Mouse (Mus musculus): ENCODE measurements around the gene Cdk12.

The Cdk12 gene

DNA sequence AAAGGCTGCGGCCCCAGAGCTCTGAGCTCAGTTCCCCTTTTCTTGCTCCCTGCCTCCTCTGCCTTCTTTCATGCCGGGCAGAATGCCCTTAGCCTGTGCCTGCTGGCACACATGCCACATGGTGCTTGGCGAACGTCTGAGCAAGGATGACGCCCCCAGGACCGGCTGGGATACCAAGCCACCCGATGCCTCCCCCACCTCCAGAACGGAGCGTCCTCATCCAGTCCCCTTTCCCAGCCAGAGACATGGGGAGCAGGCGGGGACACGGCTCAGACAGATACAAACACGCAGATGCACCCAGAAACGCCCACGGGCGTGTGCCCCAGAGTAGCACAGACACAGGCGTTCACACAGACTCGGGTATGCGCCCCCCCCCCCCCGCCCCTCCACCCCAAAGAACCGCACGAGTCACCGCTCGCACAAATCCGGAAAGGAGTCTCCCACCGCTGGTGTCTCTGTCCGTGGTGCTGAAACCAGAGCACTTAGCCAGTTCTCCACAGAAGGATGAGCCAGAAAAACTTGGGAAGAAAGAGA, 111.0 kb downstream of the Cdk12 start:
- DNase-seq (ENCODE audit: low read depth in 1 of 2, low spot score in 2 of 2) = no peak

DNA sequence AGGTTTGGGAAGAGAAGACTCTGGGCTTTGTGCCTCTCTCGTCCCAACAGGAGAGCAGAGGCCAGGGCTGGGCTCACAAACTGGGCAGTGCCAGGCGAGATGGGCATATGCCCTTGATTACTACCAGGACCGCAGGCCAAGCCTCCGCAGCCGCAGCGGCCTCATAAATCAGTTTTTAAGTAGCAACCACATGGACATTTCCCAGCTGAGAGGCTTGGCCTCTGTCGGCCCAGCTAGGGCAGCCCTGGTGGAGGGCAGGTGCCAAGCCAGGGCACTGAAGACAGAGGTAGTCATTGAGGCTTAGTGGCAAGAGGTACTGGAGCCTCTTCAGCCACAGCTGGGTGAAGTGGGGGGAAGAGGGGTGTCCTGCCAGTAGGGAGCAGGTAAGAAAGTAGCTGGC, 114.6 kb downstream of the Cdk12 start:
- no peak for DNase-seq (ENCODE audit: low read depth in 1 of 2, low spot score in 2 of 2)

DNA sequence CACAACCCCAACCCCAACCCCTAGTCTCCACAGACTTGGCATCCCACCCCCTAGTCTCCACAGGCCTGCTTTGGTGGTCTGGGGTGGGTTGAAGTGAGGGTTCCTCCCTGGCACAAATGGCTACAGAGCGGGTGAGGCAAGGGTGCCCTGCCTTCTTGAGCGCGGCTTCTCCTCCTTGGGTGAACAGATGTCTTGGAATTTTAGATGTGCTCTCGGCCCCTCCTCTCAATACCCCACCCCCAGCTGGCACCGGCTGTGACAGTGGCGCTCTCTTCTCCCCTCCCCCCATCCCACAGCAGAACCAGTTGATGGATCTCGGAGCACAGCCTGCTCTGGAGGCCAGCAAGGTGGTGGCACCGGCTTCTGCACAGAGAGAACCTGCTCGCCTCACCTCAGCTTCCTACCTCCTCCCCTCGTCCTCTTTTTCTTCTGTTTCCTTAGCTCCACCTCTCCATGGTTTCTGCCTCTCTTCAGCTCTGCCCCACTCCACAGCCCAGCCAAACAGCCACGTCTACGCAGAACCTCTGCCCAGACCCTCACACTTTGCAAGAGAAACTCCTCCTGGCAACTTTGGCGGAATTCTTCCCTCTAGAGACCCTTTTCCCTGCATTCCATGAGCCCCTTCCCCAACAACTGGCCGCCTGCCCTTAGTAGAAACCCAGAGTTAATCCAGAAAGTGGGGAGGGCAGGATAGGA, 115.7 kb downstream of the Cdk12 start:
- no peak for DNase-seq (ENCODE audit: low read depth in 1 of 2, low spot score in 2 of 2)

DNA sequence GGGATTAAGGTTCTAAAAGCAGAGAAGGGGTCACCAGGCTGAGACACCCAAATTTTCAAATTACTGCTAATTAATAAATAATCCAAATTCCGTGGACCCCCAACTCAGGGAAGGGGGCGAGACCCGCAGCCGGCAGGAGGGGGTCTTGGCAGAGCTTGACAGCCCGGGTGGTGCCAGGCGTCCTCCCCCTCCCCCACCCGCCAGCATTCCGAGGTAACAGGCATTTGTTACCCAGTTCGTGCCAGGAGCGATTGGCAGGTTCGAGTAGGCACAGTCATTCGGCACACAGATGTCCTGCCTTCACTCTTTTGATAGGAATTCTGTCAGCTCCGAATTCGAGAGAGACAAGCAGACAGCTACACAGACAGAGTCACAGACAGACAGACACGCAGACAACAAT, 116.3 kb downstream of the Cdk12 start:
- no peak for DNase-seq (ENCODE audit: low read depth in 1 of 2, low spot score in 2 of 2)

DNA sequence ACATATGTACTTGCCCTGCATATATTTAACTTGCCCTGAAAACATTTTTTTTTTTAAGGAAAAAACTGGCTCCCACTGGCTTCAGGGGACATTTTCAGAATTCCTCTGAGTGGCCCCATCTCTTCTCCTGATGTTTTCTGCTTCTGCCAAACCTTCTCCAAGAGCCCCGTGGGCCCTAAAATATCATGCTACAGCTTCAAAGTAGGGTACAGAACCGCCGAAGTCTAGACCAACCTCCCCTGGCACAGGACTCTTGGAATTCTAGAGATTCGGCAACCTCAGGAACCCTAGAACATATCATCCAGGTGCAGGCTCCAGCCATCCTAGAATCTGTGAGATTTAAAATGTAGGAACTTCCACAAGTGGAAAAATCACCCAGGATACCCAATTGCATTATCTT, 116.7 kb downstream of the Cdk12 start:
- no peak for DNase-seq (ENCODE audit: low read depth in 1 of 2, low spot score in 2 of 2)

DNA sequence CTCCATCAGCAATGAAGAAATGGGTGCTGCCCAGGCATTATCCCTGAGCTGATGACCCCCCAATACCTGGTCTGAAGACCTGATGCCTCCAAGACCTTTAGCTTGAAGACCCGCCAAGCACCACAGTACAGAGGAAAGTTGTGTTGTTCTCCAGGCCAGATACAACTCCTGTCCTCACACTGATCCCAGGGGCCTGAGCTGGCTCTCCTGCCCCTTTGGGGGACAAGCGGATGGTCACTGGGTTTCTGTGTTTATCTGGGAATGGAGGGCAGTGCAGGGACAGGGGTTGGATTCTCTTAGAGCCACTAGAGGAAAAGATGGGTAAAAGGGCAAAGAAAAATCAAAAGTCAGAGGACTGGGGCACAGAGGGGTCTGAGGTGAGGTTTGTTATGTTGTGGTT, 117.1 kb downstream of the Cdk12 start:
- no peak for DNase-seq (ENCODE audit: low read depth in 1 of 2, low spot score in 2 of 2)

DNA sequence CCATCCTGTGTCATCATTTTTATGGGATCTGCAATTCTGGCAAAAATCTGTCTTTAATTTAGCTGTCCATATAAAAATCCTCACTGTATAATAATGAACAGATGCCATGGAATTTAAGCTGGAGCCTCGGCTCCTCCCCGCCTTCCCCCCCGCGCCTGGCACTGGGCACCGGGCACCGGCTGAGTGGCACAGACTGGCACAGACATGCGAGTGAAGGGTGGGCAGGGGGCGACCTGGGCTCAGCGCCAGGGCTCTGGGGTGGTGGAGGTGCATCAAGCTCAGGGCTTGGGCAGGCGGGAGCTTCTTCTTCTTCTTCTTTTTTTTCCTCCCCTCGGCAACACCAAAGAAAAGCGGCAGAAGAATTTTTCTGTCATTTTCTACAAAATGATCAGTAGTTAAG, 117.5 kb downstream of the Cdk12 start:
- no peak for DNase-seq (ENCODE audit: low read depth in 1 of 2, low spot score in 2 of 2)

DNA sequence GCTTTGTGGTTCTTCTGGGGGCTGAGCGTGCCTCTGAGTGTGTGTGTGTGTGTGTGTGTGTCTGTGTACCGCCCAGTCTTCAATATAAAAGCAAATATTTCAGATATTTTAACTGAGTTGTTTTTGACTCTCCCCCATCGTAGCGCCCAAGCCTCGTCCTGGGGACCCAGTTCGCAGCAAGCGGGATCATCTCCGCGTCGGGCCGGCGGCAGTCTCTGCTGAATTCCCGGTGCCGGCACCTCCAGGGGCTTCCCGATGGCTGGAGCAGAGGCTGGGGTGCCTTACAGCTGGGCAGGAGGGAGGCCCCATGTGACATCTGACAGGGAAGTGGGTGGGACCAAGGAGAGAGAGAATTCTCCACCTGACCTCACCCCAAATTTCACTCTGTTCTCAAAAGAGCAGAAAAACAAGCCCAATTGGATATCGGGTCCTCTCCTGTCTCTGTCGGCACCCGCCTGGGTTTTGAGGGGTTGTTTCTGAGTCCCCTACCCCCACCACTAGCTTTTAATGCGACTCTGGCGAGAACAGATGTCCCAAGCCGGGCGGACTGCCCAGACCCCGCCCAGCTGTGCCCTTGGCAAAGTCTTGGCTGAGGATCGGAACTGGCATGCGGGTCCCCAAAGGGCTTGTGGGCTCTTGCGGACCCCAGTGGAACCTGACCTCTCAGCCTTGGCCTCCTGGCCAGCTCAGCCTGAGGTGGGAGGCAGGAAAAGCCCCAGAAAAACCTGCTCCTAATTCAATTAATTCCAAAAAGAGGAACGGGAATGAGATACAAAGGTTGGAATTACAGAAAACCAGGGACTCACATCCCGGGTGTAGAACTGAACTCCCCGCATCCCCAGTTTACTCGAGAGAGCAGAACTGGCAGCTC, 118.2 kb downstream of the Cdk12 start:
- DNase-seq (ENCODE audit: low read depth in 1 of 2, low spot score in 2 of 2) = no peak

DNA sequence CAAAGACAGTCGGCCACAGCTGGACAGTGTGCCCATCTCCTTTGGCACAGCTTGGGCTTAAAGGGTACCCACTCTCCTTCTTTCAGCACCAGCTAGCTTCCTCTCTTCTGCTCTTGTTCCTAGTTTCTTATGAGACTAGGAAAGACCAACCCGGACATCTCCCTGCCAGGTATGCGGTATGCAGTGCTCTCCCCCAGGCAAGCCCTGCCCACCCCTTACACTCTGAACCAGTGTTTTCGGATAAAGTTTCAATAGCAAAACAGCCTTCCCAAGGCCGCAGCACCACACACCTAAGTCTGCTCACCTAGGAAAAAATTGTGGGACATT, 118.8 kb downstream of the Cdk12 start:
- no peak for DNase-seq (ENCODE audit: low read depth in 1 of 2, low spot score in 2 of 2)

DNA sequence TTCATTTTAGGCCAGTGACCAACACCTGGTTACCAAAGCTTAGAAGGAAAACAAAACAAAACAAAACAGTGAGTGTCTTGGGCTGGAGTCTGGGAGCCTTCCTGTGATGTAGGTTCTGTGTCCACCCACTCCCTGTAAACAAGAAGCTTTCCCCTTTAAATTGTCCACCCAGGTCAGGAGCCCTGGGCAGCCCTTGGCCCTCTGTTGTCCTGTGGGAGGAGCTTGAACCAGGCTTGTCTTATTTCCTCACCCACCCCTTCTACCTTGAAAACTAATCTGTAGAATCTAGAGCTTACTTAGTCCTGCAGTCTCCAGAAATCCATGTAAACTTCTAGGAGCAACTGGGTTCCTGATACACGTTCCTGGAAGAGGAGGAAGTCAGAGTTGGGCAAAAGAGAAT, 119.3 kb downstream of the Cdk12 start:
- DNase-seq (ENCODE audit: low read depth in 1 of 2, low spot score in 2 of 2) = no peak

DNA sequence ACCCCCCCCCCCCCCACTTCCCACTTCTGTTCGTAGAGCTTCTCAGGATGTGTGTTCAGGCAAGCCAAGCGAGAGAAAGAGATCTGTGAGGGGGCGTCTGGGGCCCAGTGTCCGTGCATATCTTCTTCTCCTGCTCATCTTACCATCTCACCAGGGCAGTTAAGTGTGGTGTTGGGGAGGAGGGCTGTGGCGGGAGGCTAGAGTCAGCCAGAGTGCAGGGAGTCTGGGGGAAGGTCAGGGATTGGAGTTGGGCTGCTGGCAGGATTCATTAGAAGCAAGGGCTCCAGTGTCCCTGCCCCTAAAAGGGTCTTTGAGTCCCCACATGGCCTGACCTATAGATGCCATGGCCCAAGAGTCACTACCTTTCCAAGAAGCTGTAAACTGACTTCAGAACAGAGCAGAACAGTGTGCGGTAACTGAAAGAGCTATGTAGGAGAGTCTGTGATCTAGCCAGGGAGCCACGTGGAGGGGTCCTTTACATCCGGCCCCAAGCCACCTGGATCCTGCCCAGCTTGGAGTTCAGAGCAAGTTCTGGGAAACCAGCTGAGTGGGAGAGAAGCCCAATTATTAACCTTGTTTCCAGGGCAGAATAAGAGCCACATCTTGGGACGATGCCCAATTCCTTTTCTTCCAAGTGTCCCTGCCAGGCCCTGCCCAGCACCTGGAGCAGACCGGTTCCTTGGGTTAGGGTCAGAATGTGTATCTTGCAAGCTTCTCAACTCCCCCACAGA, 120.4 kb downstream of the Cdk12 start:
- DNase-seq (ENCODE audit: low read depth in 1 of 2, low spot score in 2 of 2) = no peak

DNA sequence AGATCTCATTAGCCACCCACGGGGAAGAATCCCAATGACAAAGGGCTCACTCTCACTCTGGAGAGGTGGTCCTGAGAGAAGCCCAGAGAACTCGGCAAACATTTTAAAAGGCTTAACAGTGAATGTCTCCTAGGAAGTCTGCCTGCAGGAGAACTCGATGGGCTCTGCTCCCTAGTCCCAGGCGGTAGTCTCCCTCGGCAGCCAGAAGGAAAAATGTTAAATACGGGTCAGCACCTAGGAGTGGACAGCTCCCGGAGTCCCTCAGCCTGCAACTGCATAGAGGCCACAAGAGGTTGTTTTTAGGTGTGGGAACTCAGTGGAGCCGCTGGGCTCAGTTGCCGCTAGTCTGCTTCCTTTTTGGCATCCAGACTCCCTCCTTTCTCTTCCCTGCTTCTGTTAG, 121.1 kb downstream of the Cdk12 start:
- no peak for DNase-seq (ENCODE audit: low read depth in 1 of 2, low spot score in 2 of 2)

DNA sequence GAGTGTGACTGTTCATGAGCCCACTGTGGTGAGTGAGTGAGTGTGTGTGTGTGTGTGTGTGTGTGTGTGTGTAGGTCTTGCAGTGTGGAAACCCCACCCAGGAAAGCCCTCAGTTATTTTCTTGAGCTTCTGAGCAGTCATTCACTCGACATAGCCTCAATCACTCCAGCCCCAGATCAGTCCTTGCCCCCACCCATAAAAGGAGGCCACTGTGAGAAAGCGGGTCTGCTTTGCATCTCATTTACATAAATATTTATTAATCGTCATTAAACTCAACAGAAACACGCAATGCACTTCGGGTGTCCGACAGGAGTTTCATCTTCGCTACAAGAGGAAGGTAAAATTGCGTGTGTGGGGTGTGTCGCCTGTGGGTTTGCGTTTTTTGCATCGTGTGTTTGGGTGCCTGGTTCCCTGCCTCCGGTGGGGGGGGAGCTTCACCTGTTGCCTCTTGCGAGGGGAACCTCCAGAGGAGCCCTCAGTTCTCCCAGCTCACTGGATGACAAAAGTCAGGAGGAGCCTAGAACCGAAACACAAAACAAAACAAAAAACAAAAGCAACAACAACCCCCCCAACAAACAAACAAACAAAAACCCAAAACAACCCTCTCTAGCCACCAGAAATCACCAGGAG, 122.4 kb downstream of the Cdk12 start:
- no peak for DNase-seq (ENCODE audit: low read depth in 1 of 2, low spot score in 2 of 2)

DNA sequence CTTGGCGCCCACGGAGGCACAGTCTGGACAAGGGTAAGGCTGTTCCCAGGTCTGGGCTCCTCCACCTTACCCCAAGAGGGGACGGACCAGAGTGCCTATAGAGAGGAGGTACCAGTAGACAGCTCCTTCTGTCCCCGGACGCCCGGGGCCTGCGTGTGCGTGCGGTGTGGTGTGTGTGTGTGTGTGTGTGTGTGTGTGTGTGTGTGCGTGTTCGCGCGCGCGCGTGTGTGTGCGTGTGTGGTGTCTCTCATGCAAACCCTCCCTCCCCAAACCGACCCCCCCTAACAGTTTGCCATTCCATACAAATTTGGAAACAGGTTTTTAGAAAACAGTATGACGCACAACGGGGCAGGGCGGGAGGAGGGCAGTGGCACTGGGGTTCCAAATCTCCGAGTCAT, 123.0 kb downstream of the Cdk12 start:
- no peak for DNase-seq (ENCODE audit: low read depth in 1 of 2, low spot score in 2 of 2)

DNA sequence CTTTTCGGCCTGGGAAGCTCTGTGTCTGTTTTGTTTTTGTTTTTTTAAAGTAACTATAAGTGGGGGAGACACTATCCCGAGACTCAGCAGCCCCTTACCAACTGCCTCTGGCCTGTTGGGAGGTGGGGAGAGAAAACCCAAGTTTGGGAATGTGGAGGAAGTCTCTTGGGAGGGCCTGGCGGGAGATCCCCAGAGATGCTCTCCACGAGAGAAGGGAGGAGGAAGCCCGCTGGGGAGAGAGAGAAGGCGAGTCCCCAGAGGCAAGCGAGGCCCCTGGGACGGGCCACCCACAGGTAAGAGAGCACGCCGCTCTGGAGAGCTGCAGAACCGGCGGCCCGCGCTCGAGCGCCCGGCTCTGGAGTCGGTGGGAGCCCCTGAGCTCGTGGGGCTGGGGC, 123.9 kb downstream of the Cdk12 start:
- DNase-seq (ENCODE audit: low read depth in 1 of 2, low spot score in 2 of 2) = no peak

DNA sequence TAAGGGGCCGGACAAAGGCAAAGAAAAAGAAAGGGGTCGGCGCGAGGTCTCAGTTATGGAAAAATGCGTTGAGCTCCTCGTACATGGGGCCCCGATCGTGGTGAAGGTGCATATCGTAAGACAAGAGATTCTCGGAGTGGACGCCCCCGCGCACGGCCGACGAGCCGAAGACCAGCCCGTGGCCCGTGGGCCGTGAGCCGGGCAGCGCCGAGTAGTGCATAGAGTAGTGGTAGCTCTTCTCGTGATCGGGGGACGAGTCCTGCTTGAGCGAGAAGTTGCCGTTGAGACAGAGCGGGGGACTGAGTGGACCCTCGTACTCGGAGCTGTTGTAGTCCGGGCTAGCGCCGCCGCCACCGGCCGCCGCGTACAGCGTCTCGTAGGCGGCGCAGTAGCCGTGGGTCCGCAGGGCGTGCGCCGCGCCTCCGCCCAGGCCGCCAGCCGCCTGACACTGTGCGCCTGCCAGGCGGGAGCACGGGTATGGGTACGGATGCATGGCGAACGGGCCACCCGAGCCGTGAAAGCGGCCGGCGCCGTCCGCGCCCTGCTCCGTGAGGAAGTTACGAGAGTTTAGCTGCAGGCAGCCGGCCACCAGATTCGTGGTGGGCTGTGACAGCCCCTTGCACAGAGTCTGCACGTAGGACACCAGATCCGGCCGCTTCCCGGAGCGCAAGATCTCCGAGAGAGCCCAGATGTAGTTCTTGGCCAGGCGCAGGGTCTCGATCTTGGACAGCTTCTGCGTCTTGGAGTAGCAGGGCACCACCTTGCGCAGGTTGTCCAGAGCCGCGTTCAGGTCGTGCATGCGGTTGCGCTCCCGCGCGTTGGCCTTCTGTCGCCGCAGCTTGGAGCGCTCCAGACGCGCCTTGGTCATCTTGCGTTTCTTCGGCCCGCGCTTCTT, 124.5 kb downstream of the Cdk12 start:
- no peak for DNase-seq (ENCODE audit: low read depth in 1 of 2, low spot score in 2 of 2)

DNA sequence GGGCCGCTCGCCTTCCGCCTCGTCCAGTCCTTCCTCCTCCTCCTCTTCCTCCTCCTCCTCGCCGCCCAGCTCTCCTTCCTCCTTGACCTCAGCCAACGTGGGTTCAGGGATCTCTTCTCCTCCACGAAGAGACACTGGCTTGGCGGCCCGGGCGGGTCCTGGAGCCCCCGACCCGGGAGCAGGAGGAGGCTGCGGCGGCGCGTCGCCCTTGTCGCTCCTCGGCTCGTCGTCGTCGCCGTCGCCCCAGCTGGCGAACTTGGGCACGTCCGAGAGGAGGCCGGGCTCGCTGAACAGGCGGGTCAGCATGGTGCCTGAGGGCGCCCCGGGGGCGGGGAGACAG, 125.1 kb downstream of the Cdk12 start:
- no peak for DNase-seq (ENCODE audit: low read depth in 1 of 2, low spot score in 2 of 2)
